Comparison of ENCODE assay signal across 13 mouse cellular contexts in the genomic region with DNA sequence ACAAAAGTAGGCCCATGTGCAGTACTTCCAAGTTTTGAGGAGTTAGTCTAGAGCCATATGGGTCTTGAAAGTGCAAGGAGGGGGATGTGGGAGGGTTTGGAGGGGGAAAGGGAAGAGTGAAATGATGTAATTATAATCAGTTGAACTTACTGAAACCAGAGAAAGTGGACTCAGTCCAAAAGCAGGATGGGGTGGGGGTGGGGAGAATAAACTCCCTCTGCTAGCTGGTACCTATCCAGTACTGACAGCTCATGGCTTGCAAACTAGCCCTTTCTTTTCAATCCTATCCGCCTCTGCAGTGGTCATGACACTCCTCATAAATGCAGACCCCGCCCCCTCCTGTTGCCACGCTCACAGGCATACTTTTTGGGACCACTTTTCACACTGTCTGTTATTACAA.
DNase-seq lines count a peak whose midpoint lies in the region; ATAC-seq lines count a peak whose summit lies in the region.
"Had no signal": no experiment of that assay in that cellular context is flagged by ENCODE, and none has a peak within 500 bp of the region (broad histone marks: within the 10 kb centered on the region; RNA-seq: fewer than 3 reads in every experiment).

No protein-coding gene starts in this region.

- no peak overlapping the region for H3K9ac ChIP-seq in kidney, embryonic 16.5 days (replicated peaks; ENCODE audit: low read length)
- H3K9ac ChIP-seq: limb, embryonic 12.5 days; neural tube, embryonic 15.5 days had no signal

- H3K27ac ChIP-seq in kidney, embryonic 16.5 days (ENCODE audit: low read length) = no peak overlapping the region
- no peak overlapping the region for H3K27ac ChIP-seq in embryonic facial prominence, embryonic 10.5 days (replicated peaks)
- H3K27ac ChIP-seq: heart, embryonic 10.5 days; limb, embryonic 12.5 days; neural tube, embryonic 15.5 days had no signal

- 75% methylated on average over 3 of the region's 3 CpGs for WGBS in kidney, embryonic 16.5 days
- WGBS in embryonic facial prominence, embryonic 10.5 days = 77% methylated on average over 3 of the region's 3 CpGs

- no peaks in the 10 kb centered on the region for H3K9me3 ChIP-seq in kidney, embryonic 16.5 days (ENCODE audit: low read length)
- no peaks in the 10 kb centered on the region for H3K9me3 ChIP-seq in embryonic facial prominence, embryonic 10.5 days
- H3K9me3 ChIP-seq: heart, embryonic 10.5 days; limb, embryonic 12.5 days; neural tube, embryonic 15.5 days had no signal

- H3K27me3 ChIP-seq in kidney, embryonic 16.5 days (ENCODE audit: insufficient read depth, low read length) = peaks cover 16% of the 10 kb centered on the region; the same call in 1 of the 2 replicates
- peaks cover 89% of the 10 kb centered on the region for H3K27me3 ChIP-seq in embryonic facial prominence, embryonic 10.5 days (replicated peaks; ENCODE audit: low read depth, poor library complexity, severe bottlenecking)

- no peak for ATAC-seq in kidney, embryonic 16.5 days (ENCODE audit: low FRiP score, low TSS enrichment)

- no peak overlapping the region for H3K4me3 ChIP-seq in kidney, embryonic 16.5 days (ENCODE audit: low read length)
- no peak overlapping the region for H3K4me3 ChIP-seq in embryonic facial prominence, embryonic 10.5 days
- H3K4me3 ChIP-seq: heart, embryonic 10.5 days; limb, embryonic 12.5 days; neural tube, embryonic 15.5 days had no signal

- H3K36me3 ChIP-seq in kidney, embryonic 16.5 days (ENCODE audit: insufficient read depth, low read length) = no peaks in the 10 kb centered on the region
- no peaks in the 10 kb centered on the region for H3K36me3 ChIP-seq in embryonic facial prominence, embryonic 10.5 days (replicated peaks)
- H3K36me3 ChIP-seq: heart, embryonic 10.5 days; limb, embryonic 12.5 days; neural tube, embryonic 15.5 days had no signal

- intact Hi-C loops in left cerebral cortex, postnatal 36 days (cut with DNase I) = loop anchor here (10.0 kb wide), 1 partner anchor 156 kb away; no protein-coding TSS in a partner anchor

- no peak overlapping the region for H3K4me2 ChIP-seq in kidney, embryonic 16.5 days (replicated peaks; ENCODE audit: low read depth, low read length)
- H3K4me2 ChIP-seq: limb, embryonic 12.5 days; neural tube, embryonic 15.5 days had no signal

- H3K4me1 ChIP-seq in kidney, embryonic 16.5 days (ENCODE audit: insufficient read depth, low read length) = no peaks in the 10 kb centered on the region
- peaks cover 2% of the 10 kb centered on the region; the same call in 1 of the 2 replicates for H3K4me1 ChIP-seq in embryonic facial prominence, embryonic 10.5 days
- H3K4me1 ChIP-seq: heart, embryonic 10.5 days; limb, embryonic 12.5 days; neural tube, embryonic 15.5 days had no signal

- DNase-seq in kidney, postnatal 10 days = peak; percentile 8
- peak; percentile 59 for DNase-seq in Muller cell, postnatal 12 days (ENCODE audit: inconsistent ontology term)
- DNase-seq in embryonic facial prominence, embryonic 10.5 days (ENCODE audit: low spot score) = peak; percentile 9
- DNase-seq in lung, postnatal 14 days = peak; percentile 14
- no peak for DNase-seq in left cerebral cortex, postnatal 36 days (ENCODE audit: low spot score in 2 of 2)
- no peak for DNase-seq in layer of hippocampus, postnatal 14 days (ENCODE audit: low spot score in 2 of 2)
- DNase-seq: cerebellum, adult 9-10 months; midbrain, embryonic 14.5 days; right cerebral cortex, postnatal 25 days had no signal

Comparison
In these comparisons a context has a peak if more than half of its experiments do, and no peak if none do; other contexts are left out.
1. DNase-seq: peak in kidney, postnatal 10 days (single experiment), Muller cell, postnatal 12 days (single experiment), embryonic facial prominence, embryonic 10.5 days (single experiment) and lung, postnatal 14 days (single experiment); none in left cerebral cortex, postnatal 36 days (0 of 2) and layer of hippocampus, postnatal 14 days (0 of 2).